Mouse (Mus musculus) forebrain, embryonic 12.5 days (tissue): ENCODE results near the gene Cacna1h. TPM values are rescaled to one million over a fixed set of nuclear protein-coding genes. Genes with fewer than 3 reads are reported as not detected.

ENCODE experiments used
- ATAC-seq: fragments of 200-750 bp; cut with Nextera tagmentation; 2 replicates; pipeline ENCODE4 v1.8.0; 2017; ENCODE audit warnings: moderate TSS enrichment; ENCODE audit not compliant: low FRiP score
- H3K27ac ChIP-seq: fragments of 300-500 bp; sonication (generic); 2 replicates; pipeline ENCODE4 v1.5.1; 2016; ENCODE audit warnings: mild to moderate bottlenecking
- H3K27me3 ChIP-seq: fragments of 300-500 bp; sonication (generic); 2 replicates; pipeline ENCODE4 v1.6.1; 2016; ENCODE audit warnings: mild to moderate bottlenecking
- H3K36me3 ChIP-seq: fragments of 300-500 bp; sonication (generic); replicated peaks from 2 replicates; pipeline ENCODE4 v1.6.1; 2016; ENCODE audit warnings: mild to moderate bottlenecking
- H3K4me1 ChIP-seq: fragments of 300-500 bp; sonication (generic); 2 replicates; pipeline ENCODE4 v1.6.1; 2016
- H3K4me2 ChIP-seq: fragments of 300-500 bp; sonication (generic); 2 replicates; pipeline ENCODE4 v1.6.1; 2016; ENCODE audit warnings: mild to moderate bottlenecking, moderate library complexity
- H3K4me3 ChIP-seq: fragments of 300-500 bp; sonication (generic); replicated peaks from 2 replicates; pipeline ENCODE4 v1.5.1; 2016; ENCODE audit warnings: mild to moderate bottlenecking
- H3K9ac ChIP-seq: fragments of 300-500 bp; sonication (generic); 2 replicates; pipeline ENCODE4 v1.6.1; 2016; ENCODE audit warnings: mild to moderate bottlenecking
- H3K9me3 ChIP-seq: fragments of 300-500 bp; sonication (generic); 2 replicates; pipeline ENCODE4 v1.6.1; 2016
- WGBS: fragments of 180-500 bp; shearing (Covaris S2); methylation state at CpG from one replicate; pipeline ENCODE4 v1.1.7; 2016; 5-methylcytosine and 5-hydroxymethylcytosine counted together
- polyA plus RNA-seq: library from polyadenylated mRNA; unstranded; fragments of >200 nt; fragmentation: Nextera tagmentation; extraction: Ambion mirVana; gene quantifications from 2 replicates; pipeline ENCODE4 v1.2.1, GENCODE M21; 2016

Cacna1h gene
- polyA plus RNA-seq, 1 experiment from 2014 or later: 7.8 TPM

DNA sequence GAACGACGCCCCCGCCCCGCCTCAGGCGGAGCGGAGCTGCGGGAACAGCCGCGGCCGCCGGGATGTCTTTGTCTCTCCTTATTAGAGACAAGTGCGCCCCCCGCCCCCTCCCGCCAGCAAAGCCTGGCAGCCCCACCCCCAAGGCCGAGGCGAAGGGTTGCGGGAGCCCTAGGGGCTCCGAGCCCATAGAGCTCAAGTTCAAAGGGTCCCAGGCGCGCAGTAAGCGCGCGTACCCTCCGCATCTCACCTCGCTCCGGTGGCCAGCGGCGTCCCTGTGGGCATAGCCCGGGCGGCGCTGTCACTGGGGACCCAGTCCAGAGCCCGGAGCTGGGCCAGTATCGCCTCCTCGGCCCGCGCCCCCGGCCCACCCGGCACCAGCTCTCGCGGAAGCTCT lies 363 bp downstream of the Cacna1h start:
- Histone ChIP-seq H3K36me3 (no peaks in the 10 kb centered on the region), H3K27ac (peak overlapping the region; percentile 85), H3K9me3 (no peaks in the 10 kb centered on the region), H3K4me1 (peaks cover 42% of the 10 kb centered on the region), H3K4me3 (peak overlapping the region; percentile 74), H3K4me2 (peak overlapping the region; percentile 94), H3K9ac (peak overlapping the region; percentile 81), H3K27me3 (peaks cover 88% of the 10 kb centered on the region)
- peak; percentile 53 for ATAC-seq
- WGBS: under 1% methylated on average over 40 of the region's 40 CpGs

- ATAC-seq: peak; percentile 34
Measured at GRCm38 (mm10) chr17:25432433-25433181, 976 bp downstream of the Cacna1h start.

DNA sequence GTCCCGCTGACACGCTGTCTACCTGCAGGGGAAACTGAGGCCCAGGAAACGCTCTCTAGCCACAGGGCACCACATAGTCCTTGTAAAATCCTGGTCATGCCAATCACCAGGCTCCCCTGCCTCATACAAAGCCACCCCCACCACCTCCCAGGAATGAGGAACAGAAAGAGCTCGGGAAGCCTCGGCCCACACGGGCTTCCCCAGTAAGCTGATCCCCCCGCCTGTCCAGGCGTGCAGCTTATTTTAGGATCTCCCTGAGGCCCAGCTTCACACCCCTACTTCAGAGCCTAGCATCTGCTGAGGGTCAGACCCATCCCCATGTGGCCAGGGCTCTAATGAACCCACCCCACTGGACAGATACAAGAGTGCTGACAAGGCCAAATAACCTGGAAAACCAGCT lies 3.0 kb downstream of the Cacna1h start:
- no peaks in the 10 kb centered on the region for H3K9me3 ChIP-seq
- no peak overlapping the region; the same call in 1 of the 2 replicates for H3K4me3 ChIP-seq
- no peaks in the 10 kb centered on the region; the same call in 1 of the 2 replicates for H3K36me3 ChIP-seq
- 54% methylated on average over 8 of the region's 8 CpGs for WGBS
- H3K27me3 ChIP-seq: peaks cover 72% of the 10 kb centered on the region
- peaks cover 58% of the 10 kb centered on the region for H3K4me1 ChIP-seq
- H3K9ac ChIP-seq: no peak overlapping the region
- H3K27ac ChIP-seq: no peak overlapping the region
- peak overlapping the region; percentile 94; the same call in 1 of the 2 replicates for H3K4me2 ChIP-seq
- no peak for ATAC-seq

More at GRCm38 (mm10) chr17:25432433-25433181, 976 bp downstream of the Cacna1h start:
- Histone ChIP-seq H3K9me3 (no peaks in the 10 kb centered on the region), H3K4me3 (peak overlapping the region; percentile 74), H3K4me2 (peak overlapping the region; percentile 94), H3K4me1 (peaks cover 46% of the 10 kb centered on the region), H3K27ac (peak overlapping the region; percentile 85), H3K36me3 (no peaks in the 10 kb centered on the region; the same call in 1 of the 2 replicates), H3K9ac (peak overlapping the region; percentile 81), H3K27me3 (peaks cover 84% of the 10 kb centered on the region)
- under 1% methylated on average over 53 of the region's 53 CpGs for WGBS

- no peak overlapping the region for H3K4me2 ChIP-seq
- H3K4me3 ChIP-seq: no peak overlapping the region
- no peak overlapping the region for H3K9ac ChIP-seq
- H3K4me1 ChIP-seq: peaks cover 59% of the 10 kb centered on the region
- no peaks in the 10 kb centered on the region for H3K9me3 ChIP-seq
- no peaks in the 10 kb centered on the region; the same call in 1 of the 2 replicates for H3K36me3 ChIP-seq
- no peak overlapping the region for H3K27ac ChIP-seq
- peaks cover 67% of the 10 kb centered on the region for H3K27me3 ChIP-seq
- no peak for ATAC-seq
- 63% methylated on average over 6 of the region's 6 CpGs for WGBS
Measured at GRCm38 (mm10) chr17:25429886-25430285, 3.7 kb downstream of the Cacna1h start.

DNA sequence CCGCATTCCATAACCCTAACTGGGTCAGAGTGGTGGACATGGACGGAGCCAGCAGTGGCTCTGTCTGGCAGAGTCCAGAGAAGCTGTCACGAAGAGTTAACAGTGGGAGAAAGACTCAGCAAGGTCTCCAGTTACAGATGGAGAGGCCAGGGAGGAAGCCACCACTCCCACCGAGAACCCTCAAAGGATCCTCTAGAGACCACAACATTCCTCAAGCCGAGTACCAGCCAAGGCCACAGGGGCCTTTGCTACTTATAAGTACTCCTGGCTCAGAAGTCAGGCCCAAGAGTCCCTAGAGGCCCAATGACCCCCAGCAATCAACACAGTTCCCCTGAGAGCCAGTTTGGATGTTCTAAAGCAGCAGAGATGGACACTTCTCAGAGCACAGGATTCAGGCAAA lies 4.3 kb downstream of the Cacna1h start:
- Histone ChIP-seq H3K9me3 (no peaks in the 10 kb centered on the region), H3K36me3 (no peaks in the 10 kb centered on the region; the same call in 1 of the 2 replicates), H3K27ac (no peak overlapping the region), H3K4me2 (no peak overlapping the region), H3K4me1 (peaks cover 59% of the 10 kb centered on the region), H3K9ac (no peak overlapping the region), H3K27me3 (peaks cover 62% of the 10 kb centered on the region), H3K4me3 (no peak overlapping the region)
- ATAC-seq: no peak
- 58% methylated on average over 5 of the region's 5 CpGs for WGBS

DNA sequence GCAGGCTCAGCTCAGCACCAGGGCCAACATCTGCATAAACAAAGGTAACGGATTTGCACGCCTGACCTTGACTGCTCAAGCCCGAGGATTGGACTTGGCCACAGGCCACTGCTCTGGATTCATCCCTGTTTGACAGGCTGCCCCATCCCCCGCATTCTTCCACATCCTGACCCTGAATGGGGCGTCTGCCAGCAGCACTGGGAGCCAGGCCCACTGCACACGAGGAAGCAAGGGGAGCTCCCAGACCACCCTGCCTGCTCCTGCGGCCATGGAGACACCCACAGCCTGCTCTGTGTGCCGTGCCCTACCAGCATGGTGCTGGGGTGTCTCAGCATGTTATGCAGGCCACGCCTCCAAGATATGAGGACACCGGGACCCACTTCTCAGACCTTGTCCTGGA lies 6.1 kb downstream of the Cacna1h start:
- no peak overlapping the region for H3K9ac ChIP-seq
- 42% methylated on average over 10 of the region's 10 CpGs for WGBS
- no peaks in the 10 kb centered on the region for H3K9me3 ChIP-seq
- H3K4me1 ChIP-seq: peaks cover 48% of the 10 kb centered on the region
- ATAC-seq: no peak
- H3K36me3 ChIP-seq: no peaks in the 10 kb centered on the region; the same call in 1 of the 2 replicates
- H3K27me3 ChIP-seq: peaks cover 52% of the 10 kb centered on the region
- H3K4me2 ChIP-seq: no peak overlapping the region
- no peak overlapping the region for H3K27ac ChIP-seq
- H3K4me3 ChIP-seq: no peak overlapping the region

DNA sequence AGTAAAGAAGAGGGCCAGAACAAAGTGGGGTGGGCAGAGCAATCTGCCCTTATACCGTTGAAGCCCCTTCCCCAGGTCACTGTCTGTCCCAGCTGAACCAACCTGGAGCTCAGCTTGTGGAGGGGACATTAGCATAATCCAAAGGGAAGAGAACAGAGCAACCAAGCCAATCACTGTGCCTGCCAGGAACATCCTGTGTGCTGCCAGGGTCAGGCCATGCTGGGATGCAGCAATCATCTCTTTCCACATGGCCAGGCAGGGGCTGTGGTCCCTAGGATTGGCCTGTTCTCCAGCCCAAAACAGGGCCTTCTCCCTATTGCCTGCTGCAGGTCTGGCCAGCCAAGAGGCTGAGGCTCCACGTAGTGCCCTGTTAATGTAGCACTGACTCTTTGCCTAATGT lies 7.6 kb downstream of the Cacna1h start:
- Histone ChIP-seq H3K9ac (no peak overlapping the region), H3K4me3 (no peak overlapping the region), H3K36me3 (no peaks in the 10 kb centered on the region; the same call in 1 of the 2 replicates), H3K9me3 (no peaks in the 10 kb centered on the region), H3K27me3 (peaks cover 38% of the 10 kb centered on the region), H3K27ac (no peak overlapping the region), H3K4me2 (no peak overlapping the region), H3K4me1 (peaks cover 43% of the 10 kb centered on the region)
- no peak for ATAC-seq
- WGBS: 66% methylated on average over 2 of the region's 2 CpGs

- H3K36me3 ChIP-seq: no peaks in the 10 kb centered on the region; the same call in 1 of the 2 replicates
- ATAC-seq: no peak
- H3K9ac ChIP-seq: no peak overlapping the region
- no peaks in the 10 kb centered on the region for H3K9me3 ChIP-seq
- 36% methylated on average over 8 of the region's 8 CpGs for WGBS
- H3K27ac ChIP-seq: 0 out of 2 replicates have a peak overlapping the region, but pooled peaks have one; percentile 20
- no peak overlapping the region for H3K4me3 ChIP-seq
- peaks cover 25% of the 10 kb centered on the region for H3K27me3 ChIP-seq
- H3K4me1 ChIP-seq: peaks cover 45% of the 10 kb centered on the region
- H3K4me2 ChIP-seq: no peak overlapping the region
Measured at GRCm38 (mm10) chr17:25424526-25425080, 9.0 kb downstream of the Cacna1h start.

GRCm38 (mm10) chr17:25420998-25421397 lies 12.6 kb downstream of the Cacna1h start:
- H3K4me3 ChIP-seq: no peak overlapping the region
- no peaks in the 10 kb centered on the region for H3K36me3 ChIP-seq
- peaks cover 64% of the 10 kb centered on the region for H3K4me1 ChIP-seq
- ATAC-seq: no peak
- WGBS: 89% methylated on average over 3 of the region's 3 CpGs
- no peaks in the 10 kb centered on the region for H3K9me3 ChIP-seq
- no peak overlapping the region for H3K27ac ChIP-seq
- no peak overlapping the region for H3K4me2 ChIP-seq
- H3K27me3 ChIP-seq: peaks cover 8% of the 10 kb centered on the region; the same call in 1 of the 2 replicates
- no peak overlapping the region for H3K9ac ChIP-seq

DNA sequence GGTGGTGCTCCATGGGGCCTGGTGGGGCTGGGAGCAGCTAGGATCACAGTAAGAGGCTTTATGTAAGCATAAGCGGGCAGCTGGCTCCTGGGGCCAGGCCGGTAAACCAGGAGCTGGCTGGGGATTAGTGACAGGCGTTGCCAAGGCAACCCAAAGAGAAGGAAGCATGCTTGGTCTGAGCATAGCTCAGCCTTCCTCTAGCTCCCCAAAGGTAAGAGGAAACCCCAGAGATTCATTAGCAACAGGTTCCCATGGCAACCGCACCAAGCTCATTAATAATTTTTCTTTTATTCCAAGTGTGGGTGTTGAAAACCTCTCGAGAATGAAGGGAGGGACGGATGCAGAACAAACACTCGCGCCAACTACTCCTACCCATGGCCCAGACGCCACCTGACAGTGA lies 14.7 kb downstream of the Cacna1h start:
- Histone ChIP-seq H3K9ac (no peak overlapping the region), H3K27me3 (peaks cover 13% of the 10 kb centered on the region), H3K27ac (peak overlapping the region; percentile 82), H3K4me2 (peak overlapping the region; percentile 25; the same call in 1 of the 2 replicates), H3K4me3 (no peak overlapping the region), H3K36me3 (no peaks in the 10 kb centered on the region), H3K4me1 (peaks cover 70% of the 10 kb centered on the region), H3K9me3 (no peaks in the 10 kb centered on the region)
- WGBS: 10% methylated on average over 9 of the region's 9 CpGs
- ATAC-seq: peak; percentile 74; the same call in 1 of the 2 replicates

- Histone ChIP-seq H3K9me3 (no peaks in the 10 kb centered on the region), H3K27me3 (peaks cover 10% of the 10 kb centered on the region), H3K4me2 (no peak overlapping the region), H3K27ac (peak overlapping the region; percentile 82), H3K9ac (no peak overlapping the region), H3K36me3 (no peaks in the 10 kb centered on the region), H3K4me1 (peaks cover 74% of the 10 kb centered on the region), H3K4me3 (no peak overlapping the region)
- 76% methylated on average over 6 of the region's 6 CpGs for WGBS
- no peak for ATAC-seq
Measured at GRCm38 (mm10) chr17:25417990-25418389, 15.6 kb downstream of the Cacna1h start.

DNA sequence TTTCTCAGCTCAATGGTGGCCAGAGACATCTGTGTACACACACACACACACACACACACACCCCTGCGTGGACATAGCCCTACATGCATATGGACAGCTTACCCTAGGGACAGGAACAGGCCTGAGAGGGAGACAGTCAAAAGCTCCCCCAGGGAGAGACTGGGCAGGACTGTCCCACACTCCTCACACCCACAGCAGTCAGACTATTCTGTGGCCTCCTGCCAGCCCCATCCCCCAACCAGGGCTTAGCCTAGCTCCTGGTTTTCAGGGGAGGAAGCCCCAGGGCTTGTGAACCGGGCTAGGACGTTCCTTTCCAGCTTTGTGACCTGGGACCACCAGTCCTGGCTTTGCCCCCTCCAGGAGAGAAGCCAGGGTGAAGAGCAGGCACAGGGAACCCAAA lies 17.4 kb downstream of the Cacna1h start:
- Histone ChIP-seq H3K27ac (peak overlapping the region; percentile 72), H3K27me3 (peaks cover 19% of the 10 kb centered on the region), H3K4me1 (peaks cover 78% of the 10 kb centered on the region), H3K36me3 (no peaks in the 10 kb centered on the region), H3K9me3 (no peaks in the 10 kb centered on the region), H3K9ac (0 out of 2 replicates have a peak overlapping the region, but pooled peaks have one; percentile 33), H3K4me2 (0 out of 2 replicates have a peak overlapping the region, but pooled peaks have one; percentile 29), H3K4me3 (no peak overlapping the region)
- WGBS: 11% methylated on average over 3 of the region's 3 CpGs
- peak; percentile 28; the same call in 1 of the 2 replicates for ATAC-seq
